Mouse (Mus musculus) neural tube, embryonic 15.5 days (tissue): ENCODE measurements at regions not wholly inside any gene's neighbourhood (a gene's known extent, or its start where the extent isn't known, plus 50 kb on each side); places are given as distances from the start of the nearest gene placed in this dataset.

Experiments used
- ATAC-seq: fragments of 200-750 bp; cut with Nextera tagmentation; 2 replicates; pipeline ENCODE4 v1.8.0; 2017; ENCODE audit warnings: mild to moderate bottlenecking, moderate TSS enrichment, moderate library complexity; ENCODE audit not compliant: low FRiP score
- H3K27ac ChIP-seq: fragments of 300-500 bp; sonication (generic); replicated peaks from 2 replicates; pipeline ENCODE4 v1.5.1; 2015; ENCODE audit warnings: mild to moderate bottlenecking, inconsistent platforms
- H3K27me3 ChIP-seq: fragments of 300-500 bp; sonication (generic); replicated peaks from 2 replicates; pipeline ENCODE4 v1.6.1; 2015; ENCODE audit warnings: inconsistent platforms
- H3K36me3 ChIP-seq: fragments of 300-500 bp; sonication (generic); 2 replicates; pipeline ENCODE4 v1.6.1; 2015; ENCODE audit warnings: inconsistent platforms
- H3K4me1 ChIP-seq: fragments of 300-500 bp; sonication (generic); 2 replicates; pipeline ENCODE4 v1.6.1; 2015; ENCODE audit warnings: inconsistent platforms
- H3K4me2 ChIP-seq: fragments of 300-500 bp; sonication (generic); 2 replicates; pipeline ENCODE4 v1.6.1; 2015; ENCODE audit warnings: inconsistent platforms, mild to moderate bottlenecking, moderate library complexity
- H3K4me3 ChIP-seq: fragments of 300-500 bp; sonication (generic); replicated peaks from 2 replicates; pipeline ENCODE4 v1.5.1; 2015; ENCODE audit warnings: mild to moderate bottlenecking, inconsistent platforms
- H3K9ac ChIP-seq: fragments of 300-500 bp; sonication (generic); replicated peaks from 2 replicates; pipeline ENCODE4 v1.6.1; 2015; ENCODE audit warnings: mild to moderate bottlenecking, inconsistent platforms
- H3K9me3 ChIP-seq: fragments of 300-500 bp; sonication (generic); replicated peaks from 2 replicates; pipeline ENCODE4 v1.6.1; 2016; ENCODE audit warnings: inconsistent platforms
- WGBS: fragments of 180-500 bp; shearing (Covaris S2); methylation state at CpG from one replicate; pipeline ENCODE4 v1.1.7; 2015; ENCODE audit warnings: mixed read lengths; 5-methylcytosine and 5-hydroxymethylcytosine counted together

DNA sequence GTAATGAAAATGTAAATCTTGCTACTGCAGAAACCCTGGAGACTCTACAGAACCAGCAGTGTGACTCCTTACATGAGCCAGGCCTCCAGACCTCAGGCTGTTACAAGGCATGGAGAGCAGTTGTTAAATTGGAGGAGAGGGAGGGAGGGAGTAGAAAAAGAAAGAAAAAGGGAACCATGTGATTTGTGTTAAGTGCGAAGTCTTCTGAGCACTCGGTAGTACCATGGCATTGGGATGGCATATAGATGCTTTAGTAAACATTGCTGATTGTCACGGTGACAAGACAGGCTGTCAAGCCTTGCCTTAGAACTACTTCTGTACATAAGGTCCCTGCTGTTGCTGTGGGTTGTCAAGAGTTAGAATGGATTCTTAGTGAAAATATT, 189.6 kb upstream of the Dph6 start:
- H3K4me3 ChIP-seq = no peak overlapping the region
- WGBS = 70% methylated on average over 3 of the region's 3 CpGs
- H3K27me3 ChIP-seq = no peaks in the 10 kb centered on the region
- no peak for ATAC-seq
- H3K4me2 ChIP-seq = no peak overlapping the region
- no peaks in the 10 kb centered on the region for H3K4me1 ChIP-seq
- no peaks in the 10 kb centered on the region for H3K36me3 ChIP-seq
- H3K9me3 ChIP-seq = no peaks in the 10 kb centered on the region
- no peak overlapping the region for H3K27ac ChIP-seq
- H3K9ac ChIP-seq = no peak overlapping the region

- H3K4me2 ChIP-seq = no peak overlapping the region
- no peaks in the 10 kb centered on the region for H3K9me3 ChIP-seq
- no peaks in the 10 kb centered on the region for H3K4me1 ChIP-seq
- H3K4me3 ChIP-seq = no peak overlapping the region
- no peaks in the 10 kb centered on the region for H3K36me3 ChIP-seq
- no peak overlapping the region for H3K9ac ChIP-seq
- no peak overlapping the region for H3K27ac ChIP-seq
- no peak for ATAC-seq
- 91% methylated on average over 5 of the region's 5 CpGs for WGBS
- H3K27me3 ChIP-seq = no peaks in the 10 kb centered on the region
Measured at GRCm38 (mm10) chr2:114848439-114848838, 193.7 kb upstream of the Dph6 start.

DNA sequence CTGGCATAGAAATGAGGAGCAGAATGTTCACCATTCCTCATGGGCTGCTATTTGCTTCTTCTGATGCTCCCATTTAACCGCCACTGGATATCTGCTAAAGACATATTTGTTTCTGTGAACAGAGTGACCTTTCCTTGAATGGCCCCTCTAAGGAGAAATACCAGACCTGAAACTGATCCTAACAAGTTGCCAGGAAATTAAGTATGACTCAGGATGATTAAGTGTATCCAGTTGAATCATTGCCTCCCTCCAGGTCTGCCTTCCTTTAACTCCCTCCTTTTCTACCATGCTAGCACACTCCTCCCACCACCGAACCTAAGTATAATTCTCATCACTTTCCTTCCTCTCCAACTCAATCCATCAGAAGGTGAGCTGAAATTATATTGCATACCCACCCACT, 194.2 kb upstream of the Dph6 start:
- Histone ChIP-seq H3K27me3 (no peaks in the 10 kb centered on the region), H3K4me2 (no peak overlapping the region), H3K4me1 (no peaks in the 10 kb centered on the region), H3K4me3 (no peak overlapping the region), H3K9me3 (no peaks in the 10 kb centered on the region), H3K9ac (no peak overlapping the region), H3K27ac (no peak overlapping the region), H3K36me3 (no peaks in the 10 kb centered on the region)
- ATAC-seq = no peak
- 88% methylated on average over 2 of the region's 2 CpGs for WGBS

GRCm38 (mm10) chr2:114853715-114854530, 199.2 kb upstream of the Dph6 start:
- Histone ChIP-seq H3K27me3 (peaks cover 3% of the 10 kb centered on the region; the same call in 1 of the 2 replicates), H3K4me3 (no peak overlapping the region), H3K36me3 (no peaks in the 10 kb centered on the region), H3K4me2 (no peak overlapping the region), H3K9ac (no peak overlapping the region), H3K9me3 (no peaks in the 10 kb centered on the region), H3K27ac (no peak overlapping the region), H3K4me1 (no peaks in the 10 kb centered on the region)
- WGBS = 44% methylated on average over 13 of the region's 13 CpGs
- peak; percentile 86; the same call in 1 of the 2 replicates for ATAC-seq

DNA sequence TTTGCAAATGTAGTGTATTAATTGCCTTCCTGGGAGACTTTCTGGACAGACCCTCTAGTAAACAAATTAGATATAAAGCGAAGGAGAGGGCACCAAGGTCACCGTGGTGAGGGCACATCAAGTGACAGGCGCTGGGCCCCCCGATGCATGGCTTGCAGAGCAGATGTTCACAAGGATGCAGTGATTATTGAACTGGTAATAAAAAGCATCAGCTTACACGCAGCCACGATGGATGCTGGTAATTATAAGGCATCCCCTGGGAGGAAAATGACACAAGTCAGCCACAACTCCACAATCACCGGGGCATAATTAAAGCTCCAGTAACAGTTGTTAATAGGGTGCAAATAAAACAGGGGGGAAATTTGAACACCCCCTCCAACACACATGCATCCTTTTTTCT, 217.5 kb upstream of the Dph6 start:
- Histone ChIP-seq H3K36me3 (no peaks in the 10 kb centered on the region), H3K27me3 (no peaks in the 10 kb centered on the region), H3K4me1 (peaks cover 9% of the 10 kb centered on the region; the same call in 1 of the 2 replicates), H3K4me3 (no peak overlapping the region), H3K9ac (no peak overlapping the region), H3K9me3 (no peaks in the 10 kb centered on the region), H3K4me2 (no peak overlapping the region), H3K27ac (no peak overlapping the region)
- 13% methylated on average over 7 of the region's 7 CpGs for WGBS
- peak; percentile 45; the same call in 1 of the 2 replicates for ATAC-seq

DNA sequence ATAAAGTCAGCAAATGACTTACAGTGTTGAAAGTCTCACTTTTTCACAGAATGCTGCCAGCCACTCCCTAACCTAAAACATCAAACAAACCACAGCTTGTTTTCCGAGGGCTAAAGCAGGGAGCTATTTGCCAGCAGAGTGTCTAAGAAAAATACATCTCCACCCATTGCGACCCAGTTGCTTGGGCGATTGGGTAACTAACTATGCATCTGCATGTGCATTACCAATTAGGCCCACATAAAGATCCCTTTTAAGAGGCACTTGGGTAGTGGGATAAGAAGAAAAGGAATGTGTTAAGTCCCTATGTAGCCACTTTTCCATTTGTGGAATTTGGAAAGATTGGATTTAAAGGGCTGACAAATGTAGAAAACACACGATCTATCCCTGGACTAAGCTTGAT, 218.3 kb upstream of the Dph6 start:
- Histone ChIP-seq H3K4me1 (peaks cover 9% of the 10 kb centered on the region; the same call in 1 of the 2 replicates), H3K4me3 (no peak overlapping the region), H3K27me3 (no peaks in the 10 kb centered on the region), H3K9ac (no peak overlapping the region), H3K4me2 (no peak overlapping the region), H3K9me3 (no peaks in the 10 kb centered on the region), H3K27ac (no peak overlapping the region), H3K36me3 (no peaks in the 10 kb centered on the region)
- ATAC-seq = no peak
- 31% methylated on average over 4 of the region's 4 CpGs for WGBS

DNA sequence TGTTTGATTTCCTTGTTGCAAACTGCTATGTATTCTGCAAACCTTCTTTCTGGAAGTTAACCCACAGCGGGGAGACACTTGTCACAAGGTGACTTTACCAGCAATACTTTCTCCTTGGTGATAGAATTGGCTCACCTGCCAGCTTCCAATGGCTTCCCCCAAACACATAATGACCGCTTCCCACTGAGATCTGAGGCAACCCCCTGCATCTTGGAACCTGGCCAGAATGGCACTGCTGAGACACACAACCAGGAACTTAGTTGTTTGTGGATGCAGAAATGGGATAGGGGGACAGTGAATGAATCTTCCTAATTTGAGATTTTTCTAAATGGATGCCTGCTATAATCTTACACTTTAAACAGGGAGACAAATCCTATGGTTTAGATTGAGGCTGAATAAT, 224.3 kb upstream of the Dph6 start:
- Histone ChIP-seq H3K4me3 (no peak overlapping the region), H3K9me3 (no peaks in the 10 kb centered on the region), H3K9ac (no peak overlapping the region), H3K27ac (no peak overlapping the region), H3K4me2 (no peak overlapping the region), H3K27me3 (no peaks in the 10 kb centered on the region), H3K36me3 (no peaks in the 10 kb centered on the region), H3K4me1 (peaks cover 4% of the 10 kb centered on the region; the same call in 1 of the 2 replicates)
- 41% methylated on average over 2 of the region's 2 CpGs for WGBS
- no peak for ATAC-seq

GRCm38 (mm10) chr2:114879784-114880183, 225.0 kb upstream of the Dph6 start:
- whole genome bisulfite sequencing = 27% methylated on average over 2 of the region's 2 CpGs
- ATAC-seq = no peak
- H3K4me2 ChIP-seq = no peak overlapping the region
- H3K4me3 ChIP-seq = no peak overlapping the region
- H3K27ac ChIP-seq = no peak overlapping the region
- H3K36me3 ChIP-seq = no peaks in the 10 kb centered on the region
- no peaks in the 10 kb centered on the region for H3K27me3 ChIP-seq
- no peaks in the 10 kb centered on the region for H3K9me3 ChIP-seq
- no peak overlapping the region for H3K9ac ChIP-seq
- peaks cover 4% of the 10 kb centered on the region; the same call in 1 of the 2 replicates for H3K4me1 ChIP-seq

DNA sequence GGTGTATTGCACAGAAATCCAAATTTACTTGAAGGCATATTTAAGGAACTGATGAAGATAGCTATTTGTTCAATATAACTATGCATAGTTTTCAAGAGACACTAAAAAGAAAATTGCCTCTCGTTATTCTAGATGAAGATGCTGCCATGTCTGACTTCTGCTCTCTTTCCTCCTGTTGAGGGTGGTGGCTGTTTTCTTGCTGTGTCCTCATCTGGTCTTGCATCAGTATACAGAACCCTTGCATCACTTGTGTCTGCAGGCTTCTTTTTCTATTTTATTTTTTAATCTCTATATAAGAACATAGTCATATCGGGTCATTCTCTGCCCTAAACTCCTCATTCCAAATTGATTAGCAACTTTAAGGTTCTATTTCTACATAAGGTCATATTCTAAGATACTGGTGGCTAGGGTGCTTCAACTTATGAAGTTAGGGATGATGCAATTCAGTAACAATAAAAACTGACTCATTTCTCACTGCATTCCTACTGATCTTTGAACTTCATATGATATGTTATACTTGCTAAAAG, 231.0 kb upstream of the Dph6 start:
- H3K36me3 ChIP-seq = no peaks in the 10 kb centered on the region
- no peaks in the 10 kb centered on the region for H3K27me3 ChIP-seq
- 89% methylated on average over 2 of the region's 2 CpGs for WGBS
- H3K4me3 ChIP-seq = no peak overlapping the region
- no peaks in the 10 kb centered on the region for H3K4me1 ChIP-seq
- H3K27ac ChIP-seq = no peak overlapping the region
- H3K9me3 ChIP-seq = no peaks in the 10 kb centered on the region
- no peak for ATAC-seq
- H3K4me2 ChIP-seq = no peak overlapping the region
- H3K9ac ChIP-seq = no peak overlapping the region

DNA sequence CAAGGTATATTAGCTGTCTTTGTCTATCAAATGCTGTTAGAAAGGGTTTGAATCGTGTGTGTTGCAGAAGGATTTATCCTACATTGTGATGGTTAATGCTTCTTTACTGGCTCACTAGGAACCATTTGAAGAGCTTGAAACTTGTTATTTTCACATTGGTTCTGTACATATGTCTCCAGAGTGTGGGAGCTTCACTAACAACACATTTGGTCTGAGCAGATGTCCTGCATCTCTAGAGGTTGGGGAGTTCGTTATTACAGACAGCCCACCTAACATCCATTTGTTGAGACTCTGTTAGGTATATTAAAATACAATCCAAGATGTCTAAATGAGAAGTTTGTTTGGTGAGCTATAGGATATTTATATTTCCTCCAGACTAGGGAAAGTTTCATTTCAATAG, 244.0 kb upstream of the Dph6 start:
- Histone ChIP-seq H3K4me2 (no peak overlapping the region), H3K27me3 (no peaks in the 10 kb centered on the region)
- 83% methylated on average over 2 of the region's 2 CpGs for WGBS

GRCm38 (mm10) chr2:114911845-114912500, 257.2 kb upstream of the Dph6 start:
- Histone ChIP-seq H3K4me2 (no peak overlapping the region), H3K27ac (no peak overlapping the region), H3K4me1 (0 out of 2 replicates have a peak, but pooled peaks cover 4% of the 10 kb centered on the region), H3K9me3 (no peaks in the 10 kb centered on the region), H3K27me3 (no peaks in the 10 kb centered on the region), H3K36me3 (no peaks in the 10 kb centered on the region), H3K4me3 (no peak overlapping the region), H3K9ac (no peak overlapping the region)
- WGBS = 24% methylated on average over 7 of the region's 7 CpGs
- ATAC-seq = no peak

More for the DNA sequence above, 244.0 kb upstream of the Dph6 start:
- H3K9ac ChIP-seq = no peak overlapping the region
- H3K27ac ChIP-seq = no peak overlapping the region
- no peak for ATAC-seq
- H3K9me3 ChIP-seq = no peaks in the 10 kb centered on the region
- no peak overlapping the region for H3K4me3 ChIP-seq
- H3K36me3 ChIP-seq = no peaks in the 10 kb centered on the region
- H3K4me1 ChIP-seq = no peaks in the 10 kb centered on the region
